Mouse (Mus musculus) lung, adult 18-20 months (tissue): ENCODE data around the gene Maml3.
A peak's percentile ranks its signal among the peaks of the same experiment; 100 is the strongest.

Experiments used
- DNase-seq, 2 experiments: peaks; one replicate each; pipeline ENCODE4 v3.0.0; 2022; ENCODE audit warnings: mixed read lengths in 2 of 2

The Maml3 gene

GRCm38 (mm10) chr3:51729109-51729918 is 375.6 kb downstream of the Maml3 start:
- no peak for DNase-seq

- no peak for DNase-seq
These were observed 376.4 kb downstream of the Maml3 start for GRCm38 (mm10) chr3:51728456-51728855.

GRCm38 (mm10) chr3:51727968-51728367 is 376.9 kb downstream of the Maml3 start:
- no peak for DNase-seq

GRCm38 (mm10) chr3:51727487-51727886 is 377.4 kb downstream of the Maml3 start:
- no peak for DNase-seq

- no peak for DNase-seq
These were observed 378.6 kb downstream of the Maml3 start for GRCm38 (mm10) chr3:51726257-51726656.

GRCm38 (mm10) chr3:51719982-51720381 is 384.9 kb downstream of the Maml3 start:
- no peak for DNase-seq

GRCm38 (mm10) chr3:51719373-51719772 is 385.5 kb downstream of the Maml3 start:
- DNase-seq, result peak; percentile 51 to 67

- no peak for DNase-seq
These were observed 387.0 kb downstream of the Maml3 start for GRCm38 (mm10) chr3:51717909-51718308.

GRCm38 (mm10) chr3:51717455-51717854 is 387.4 kb downstream of the Maml3 start:
- no peak for DNase-seq

- no peak for DNase-seq
These were observed 390.4 kb downstream of the Maml3 start for GRCm38 (mm10) chr3:51714469-51714868.

- no peak for DNase-seq
These were observed 391.6 kb downstream of the Maml3 start for GRCm38 (mm10) chr3:51713233-51713632.

GRCm38 (mm10) chr3:51712382-51712781 is 392.5 kb downstream of the Maml3 start:
- DNase-seq, result no peak

GRCm38 (mm10) chr3:51708746-51709411 is 396.0 kb downstream of the Maml3 start:
- DNase-seq, result peak; percentile 91 to 93

GRCm38 (mm10) chr3:51708375-51708745 is 396.5 kb downstream of the Maml3 start:
- DNase-seq, result no peak

GRCm38 (mm10) chr3:51705220-51705619 is 399.7 kb downstream of the Maml3 start:
- DNase-seq, result no peak

GRCm38 (mm10) chr3:51703478-51703877 is 401.4 kb downstream of the Maml3 start:
- no peak for DNase-seq

- DNase-seq, result no peak
These were observed 402.1 kb downstream of the Maml3 start for GRCm38 (mm10) chr3:51702701-51703286.

GRCm38 (mm10) chr3:51701950-51702349 is 402.9 kb downstream of the Maml3 start:
- no peak for DNase-seq

GRCm38 (mm10) chr3:51701281-51701751 is 403.6 kb downstream of the Maml3 start:
- DNase-seq, result peak; percentile 67 to 81

- DNase-seq, result peak; percentile 24 to 47
These were observed 404.1 kb downstream of the Maml3 start for GRCm38 (mm10) chr3:51700731-51701280.

GRCm38 (mm10) chr3:51700123-51700522 is 404.8 kb downstream of the Maml3 start:
- DNase-seq, result no peak

- DNase-seq, result no peak
These were observed 406.9 kb downstream of the Maml3 start for GRCm38 (mm10) chr3:51697931-51698330.

- DNase-seq, result no peak
These were observed 409.2 kb downstream of the Maml3 start for GRCm38 (mm10) chr3:51695713-51696112.
